Mouse (Mus musculus) midbrain, embryonic 16.5 days (tissue): ENCODE data around the gene 0610009B22Rik. TPM values are rescaled to one million over a fixed set of nuclear protein-coding genes. Genes with fewer than 3 reads are reported as not detected.

Experiments
- ATAC-seq: fragments of 200-750 bp; cut with Nextera tagmentation; 2 replicates; pipeline ENCODE4 v1.8.0; 2017; ENCODE audit warnings: moderate TSS enrichment
- H3K27ac ChIP-seq: fragments of 300-500 bp; sonication (generic); 2 replicates; pipeline ENCODE4 v1.5.1; 2014; ENCODE audit warnings: mild to moderate bottlenecking, low read length, mixed read lengths
- H3K27me3 ChIP-seq: fragments of 300-500 bp; sonication (generic); 2 replicates; pipeline ENCODE4 v1.6.1; 2014; ENCODE audit warnings: low read depth, low read length, mixed read lengths; ENCODE audit not compliant: control insufficient read depth, insufficient read depth
- H3K36me3 ChIP-seq: fragments of 300-500 bp; sonication (generic); 2 replicates; pipeline ENCODE4 v1.6.1; 2014; ENCODE audit warnings: mild to moderate bottlenecking, low read length, moderate library complexity, mixed read lengths; ENCODE audit not compliant: control insufficient read depth, insufficient read depth
- H3K4me1 ChIP-seq: fragments of 300-500 bp; sonication (generic); 2 replicates; pipeline ENCODE4 v1.6.1; 2014; ENCODE audit warnings: mild to moderate bottlenecking, low read length, mixed read lengths; ENCODE audit not compliant: control insufficient read depth, insufficient read depth
- H3K4me2 ChIP-seq: fragments of 300-500 bp; sonication (generic); 2 replicates; pipeline ENCODE4 v1.6.1; 2014; ENCODE audit warnings: mild to moderate bottlenecking, low read length, mixed read lengths
- H3K4me3 ChIP-seq: fragments of 300-500 bp; sonication (generic); 2 replicates; pipeline ENCODE4 v1.5.1; 2014; ENCODE audit warnings: low read depth, mild to moderate bottlenecking, low read length, moderate library complexity, mixed read lengths
- H3K9ac ChIP-seq: fragments of 300-500 bp; sonication (generic); 2 replicates; pipeline ENCODE4 v1.6.1; 2014; ENCODE audit warnings: low read depth, low read length, mixed read lengths
- H3K9me3 ChIP-seq: fragments of 300-500 bp; sonication (generic); replicated peaks from 2 replicates; pipeline ENCODE4 v1.6.1; 2014; ENCODE audit warnings: mild to moderate bottlenecking, low read length, mixed read lengths; ENCODE audit not compliant: control insufficient read depth, poor library complexity, severe bottlenecking
- WGBS: fragments of 180-500 bp; shearing (Covaris S2); extraction: QIAGEN DNeasy Blood & Tissue Kit; methylation state at CpG from one replicate; pipeline ENCODE4 v1.1.7; 2014; 5-methylcytosine and 5-hydroxymethylcytosine counted together
- polyA plus RNA-seq: library from polyadenylated mRNA; unstranded; fragments of >200 nt; fragmentation: Nextera tagmentation; extraction: Ambion mirVana; gene quantifications from 2 replicates; pipeline ENCODE4 v1.2.1, GENCODE M21; 2015

The 0610009B22Rik gene
- polyA plus RNA-seq, 1 experiment from 2014 or later = 91.5 TPM

DNA sequence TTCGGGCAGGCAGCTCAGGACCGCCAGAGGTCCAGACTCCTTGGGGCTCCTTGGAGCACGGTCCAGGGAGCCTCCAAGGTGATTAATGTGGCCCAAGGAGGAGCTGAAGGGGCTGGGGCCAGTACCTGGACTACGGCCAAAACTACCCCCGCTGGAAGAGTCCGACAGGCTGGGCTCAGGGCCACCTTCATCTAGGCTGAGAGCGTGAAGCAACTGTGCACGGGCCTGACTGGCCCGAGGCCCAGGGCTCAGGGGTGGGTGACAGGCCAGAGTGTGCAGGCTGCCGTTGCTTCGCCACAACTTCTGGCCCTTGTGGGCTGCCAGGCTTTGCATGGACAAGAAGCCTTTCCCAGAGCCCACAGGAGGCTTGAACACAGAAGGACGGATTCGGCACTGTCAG is 43.4 kb downstream of the 0610009B22Rik start:
- peaks cover 14% of the 10 kb centered on the region for H3K4me1 ChIP-seq
- H3K4me2 ChIP-seq = no peak overlapping the region
- WGBS = 84% methylated on average over 13 of the region's 13 CpGs
- H3K9me3 ChIP-seq = no peaks in the 10 kb centered on the region
- no peak overlapping the region for H3K9ac ChIP-seq
- H3K27me3 ChIP-seq = peaks cover 6% of the 10 kb centered on the region; the same call in 1 of the 2 replicates
- H3K4me3 ChIP-seq = no peak overlapping the region
- no peak overlapping the region for H3K27ac ChIP-seq
- peaks cover 5% of the 10 kb centered on the region for H3K36me3 ChIP-seq
- ATAC-seq = no peak

DNA sequence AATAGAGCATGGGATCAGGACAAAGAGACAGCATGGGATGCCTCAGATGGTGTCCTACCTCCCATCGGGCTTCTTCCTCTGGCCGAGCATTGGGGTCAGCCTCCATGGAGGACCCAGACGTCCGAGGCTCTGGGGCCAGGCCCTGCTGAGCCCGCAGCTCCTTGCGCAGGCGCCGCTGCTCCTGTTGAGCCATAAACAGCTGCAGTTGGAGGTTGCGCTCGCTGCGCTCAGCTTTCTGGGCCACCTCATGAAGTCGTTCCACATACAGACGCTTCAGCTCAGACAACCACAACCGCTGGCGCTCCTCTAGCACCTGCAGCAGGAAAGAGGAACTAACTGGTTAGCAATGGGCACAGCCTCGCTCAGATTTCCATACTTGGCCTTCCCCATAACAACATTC is 44.5 kb downstream of the 0610009B22Rik start:
- WGBS = 79% methylated on average over 16 of the region's 16 CpGs
- no peak overlapping the region for H3K4me2 ChIP-seq
- ATAC-seq = no peak

GRCm38 (mm10) chr11:51643761-51644160 is 44.9 kb downstream of the 0610009B22Rik start:
- H3K4me3 ChIP-seq = no peak overlapping the region
- WGBS = 56% methylated on average over 15 of the region's 15 CpGs
- no peaks in the 10 kb centered on the region for H3K27me3 ChIP-seq
- peaks cover 5% of the 10 kb centered on the region for H3K36me3 ChIP-seq
- H3K9me3 ChIP-seq = no peaks in the 10 kb centered on the region
- no peak overlapping the region for H3K9ac ChIP-seq
- no peak for ATAC-seq
- no peak overlapping the region for H3K27ac ChIP-seq
- no peak overlapping the region for H3K4me2 ChIP-seq
- peaks cover under 1% of the 10 kb centered on the region; the same call in 1 of the 2 replicates for H3K4me1 ChIP-seq

More for the DNA sequence above, 44.5 kb downstream of the 0610009B22Rik start:
- Histone ChIP-seq H3K36me3 (peaks cover 5% of the 10 kb centered on the region), H3K27ac (no peak overlapping the region), H3K4me3 (no peak overlapping the region), H3K27me3 (0 out of 2 replicates have a peak, but pooled peaks cover 2% of the 10 kb centered on the region), H3K9me3 (no peaks in the 10 kb centered on the region), H3K9ac (no peak overlapping the region), H3K4me1 (peaks cover 5% of the 10 kb centered on the region)

DNA sequence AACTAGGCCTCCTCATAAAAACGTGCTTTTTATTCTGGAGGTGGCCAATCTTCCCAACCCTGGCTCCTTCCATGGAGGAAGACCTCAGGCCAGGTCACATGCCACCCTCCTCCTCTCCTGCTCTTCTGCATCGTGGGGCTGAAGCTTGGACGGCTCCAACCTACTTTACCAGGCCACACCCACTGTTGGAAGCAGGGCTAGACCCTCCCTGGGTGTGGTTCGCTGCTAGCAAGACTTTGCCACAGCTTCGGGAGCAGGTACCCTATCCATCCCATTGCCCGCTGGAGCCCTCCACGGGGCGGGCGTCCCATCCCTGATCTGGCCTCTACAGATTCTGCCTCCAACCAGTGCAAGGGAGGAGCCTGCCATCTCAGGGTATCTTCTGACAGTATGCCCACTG is 45.5 kb downstream of the 0610009B22Rik start:
- Histone ChIP-seq H3K4me3 (no peak overlapping the region), H3K9me3 (no peaks in the 10 kb centered on the region), H3K27ac (no peak overlapping the region), H3K4me1 (no peaks in the 10 kb centered on the region), H3K36me3 (peaks cover 5% of the 10 kb centered on the region), H3K9ac (no peak overlapping the region), H3K4me2 (no peak overlapping the region), H3K27me3 (no peaks in the 10 kb centered on the region)
- 82% methylated on average over 9 of the region's 9 CpGs for WGBS
- no peak for ATAC-seq

DNA sequence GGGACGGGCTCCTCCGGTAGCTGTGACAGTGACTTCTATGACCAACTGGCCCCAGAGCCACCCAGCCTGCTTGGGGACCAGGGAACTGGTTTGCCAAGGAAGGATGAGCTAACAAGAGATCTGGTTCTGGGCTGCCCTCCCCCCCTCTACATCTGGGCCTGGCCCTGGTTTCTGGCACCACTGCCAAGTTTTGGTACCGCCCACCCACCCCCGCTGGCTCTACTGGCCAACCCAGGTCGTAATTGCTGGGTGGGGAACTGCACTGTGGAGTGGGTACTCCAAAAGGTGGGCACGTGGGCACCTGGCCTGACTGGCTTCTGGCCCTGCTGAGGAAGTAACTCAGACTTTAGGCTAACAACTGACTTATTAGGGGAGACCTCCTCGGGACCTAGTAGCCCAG is 47.9 kb downstream of the 0610009B22Rik start:
- Histone ChIP-seq H3K27ac (no peak overlapping the region), H3K9ac (no peak overlapping the region), H3K4me1 (peaks cover 6% of the 10 kb centered on the region), H3K27me3 (no peaks in the 10 kb centered on the region), H3K9me3 (no peaks in the 10 kb centered on the region), H3K36me3 (peaks cover 5% of the 10 kb centered on the region), H3K4me3 (no peak overlapping the region), H3K4me2 (no peak overlapping the region)
- 88% methylated on average over 7 of the region's 7 CpGs for WGBS
- no peak for ATAC-seq

DNA sequence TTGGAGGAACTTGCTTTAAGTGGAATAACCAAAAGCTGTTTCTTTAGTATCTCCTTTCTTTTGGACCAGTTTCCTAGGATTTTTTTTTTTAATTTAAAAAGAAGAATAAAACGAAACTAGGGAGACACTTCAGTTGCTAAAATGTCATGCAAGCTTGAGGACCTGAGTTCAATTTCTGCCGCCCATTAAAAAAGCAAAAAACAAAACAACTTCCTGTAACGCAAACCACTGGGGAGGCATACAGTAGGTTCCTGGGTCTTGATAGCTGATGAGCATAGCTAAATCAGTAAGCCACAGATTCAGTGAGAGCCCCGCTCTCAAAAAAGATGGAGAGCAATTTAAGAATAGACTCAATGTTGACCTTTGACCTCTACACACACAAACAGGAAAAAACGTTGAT is 50.2 kb downstream of the 0610009B22Rik start:
- no peak for ATAC-seq
- no peaks in the 10 kb centered on the region; the same call in 1 of the 2 replicates for H3K36me3 ChIP-seq
- H3K27ac ChIP-seq = no peak overlapping the region
- H3K4me1 ChIP-seq = peaks cover 15% of the 10 kb centered on the region
- no peaks in the 10 kb centered on the region for H3K9me3 ChIP-seq
- no peak overlapping the region for H3K4me3 ChIP-seq
- H3K9ac ChIP-seq = no peak overlapping the region
- no peaks in the 10 kb centered on the region for H3K27me3 ChIP-seq
- WGBS = 80% methylated on average over 5 of the region's 5 CpGs
- H3K4me2 ChIP-seq = 0 out of 2 replicates have a peak overlapping the region, but pooled peaks have one; percentile 5

DNA sequence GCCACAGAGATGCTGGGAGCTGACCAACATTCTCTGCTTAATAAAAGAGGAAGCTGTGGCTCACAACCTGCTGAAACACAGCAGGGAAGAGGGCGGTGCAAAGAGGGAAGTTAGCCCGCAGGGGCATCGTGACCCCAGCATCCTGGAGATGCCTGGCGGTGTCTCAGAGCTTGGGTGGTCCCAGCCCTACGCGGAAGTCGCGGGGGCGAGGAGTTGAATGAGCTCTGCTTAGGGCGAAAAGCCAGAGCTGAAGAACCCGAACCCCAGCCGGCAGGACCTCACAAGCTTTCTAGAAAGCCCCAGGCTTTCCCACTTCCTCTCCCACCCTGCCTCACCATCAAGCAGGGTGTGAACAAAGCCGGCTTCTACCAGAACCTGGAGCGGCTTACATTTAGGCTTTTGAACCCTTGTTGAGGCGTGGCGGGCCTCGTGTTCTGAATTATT is 50.7 kb downstream of the 0610009B22Rik start:
- H3K36me3 ChIP-seq = no peaks in the 10 kb centered on the region; the same call in 1 of the 2 replicates
- H3K27me3 ChIP-seq = no peaks in the 10 kb centered on the region
- H3K27ac ChIP-seq = no peak overlapping the region
- H3K9ac ChIP-seq = no peak overlapping the region
- H3K4me2 ChIP-seq = peak overlapping the region; percentile 5; the same call in 1 of the 2 replicates
- no peaks in the 10 kb centered on the region for H3K9me3 ChIP-seq
- no peak for ATAC-seq
- H3K4me1 ChIP-seq = peaks cover 15% of the 10 kb centered on the region
- WGBS = 3% methylated on average over 17 of the region's 17 CpGs
- no peak overlapping the region for H3K4me3 ChIP-seq

GRCm38 (mm10) chr11:51636323-51636684 is 52.4 kb downstream of the 0610009B22Rik start:
- Histone ChIP-seq H3K9ac (peak overlapping the region; percentile 82), H3K4me1 (peaks cover 15% of the 10 kb centered on the region), H3K4me3 (peak overlapping the region; percentile 75), H3K9me3 (no peaks in the 10 kb centered on the region), H3K4me2 (peak overlapping the region; percentile 78), H3K27ac (peak overlapping the region; percentile 79), H3K27me3 (no peaks in the 10 kb centered on the region), H3K36me3 (no peaks in the 10 kb centered on the region)
- WGBS = 2% methylated on average over 6 of the region's 6 CpGs
- peak; percentile 55 for ATAC-seq

- no peaks in the 10 kb centered on the region for H3K9me3 ChIP-seq
- no peaks in the 10 kb centered on the region for H3K27me3 ChIP-seq
- under 1% methylated on average over 59 of the region's 61 CpGs for WGBS
- H3K4me3 ChIP-seq = peak within 1 kb of the TSS; percentile 75
- H3K4me1 ChIP-seq = peaks cover 15% of the 10 kb centered on the region
- H3K9ac ChIP-seq = peak within 1 kb of the TSS; percentile 82
- peak; percentile 94 for ATAC-seq
- peak within 1 kb of the TSS; percentile 79 for H3K27ac ChIP-seq
- no peaks in the 10 kb centered on the region for H3K36me3 ChIP-seq
- peak within 1 kb of the TSS; percentile 78 for H3K4me2 ChIP-seq
These were observed 53.0 kb downstream of the 0610009B22Rik start, which contains the start of gene Rmnd5b for GRCm38 (mm10) chr11:51635525-51636322. Gene Rmnd5b (minus strand): TSS chr11:51635896.
